Mouse (Mus musculus) intestine, postnatal 0 days (tissue): ENCODE data around the gene Scn9a. TPM values are rescaled to one million over a fixed set of nuclear protein-coding genes. Genes with fewer than 3 reads are reported as not detected.
A peak's percentile ranks its signal among the peaks of the same experiment; 100 is the strongest.

ENCODE experiments used
- ATAC-seq: fragments of 200-750 bp; cut with Nextera tagmentation; 2 replicates; pipeline ENCODE4 v1.8.0; 2017; ENCODE audit warnings: mild to moderate bottlenecking, moderate TSS enrichment, moderate library complexity
- H3K27ac ChIP-seq: fragments of 300-500 bp; sonication (generic); 2 replicates; pipeline ENCODE4 v1.5.1; 2014; ENCODE audit warnings: mild to moderate bottlenecking, low read depth, low read length, moderate library complexity
- H3K27me3 ChIP-seq: fragments of 300-500 bp; sonication (generic); replicated peaks from 2 replicates; pipeline ENCODE4 v1.6.1; 2014; ENCODE audit warnings: low read length, mixed read lengths; ENCODE audit not compliant: control insufficient read depth, insufficient read depth
- H3K36me3 ChIP-seq: fragments of 300-500 bp; sonication (generic); 2 replicates; pipeline ENCODE4 v1.6.1; 2014; ENCODE audit warnings: mild to moderate bottlenecking, moderate library complexity; ENCODE audit not compliant: control insufficient read depth, insufficient read depth
- H3K4me1 ChIP-seq: fragments of 300-500 bp; sonication (generic); replicated peaks from 2 replicates; pipeline ENCODE4 v1.6.1; 2014; ENCODE audit warnings: antibody characterized with exemption, low read length, mixed read lengths; ENCODE audit not compliant: control insufficient read depth, insufficient read depth
- H3K4me2 ChIP-seq: fragments of 300-500 bp; sonication (generic); replicated peaks from 2 replicates; pipeline ENCODE4 v1.6.1; 2014; ENCODE audit warnings: low read depth, mild to moderate bottlenecking, moderate library complexity
- H3K4me3 ChIP-seq: fragments of 300-500 bp; sonication (generic); 2 replicates; pipeline ENCODE4 v1.5.1; 2014; ENCODE audit warnings: low read depth, low read length
- H3K9ac ChIP-seq: fragments of 300-500 bp; sonication (generic); 2 replicates; pipeline ENCODE4 v1.6.1; 2014; ENCODE audit warnings: mild to moderate bottlenecking, low read depth, low read length
- H3K9me3 ChIP-seq: fragments of 300-500 bp; sonication (generic); 2 replicates; pipeline ENCODE4 v1.6.1; 2016; ENCODE audit warnings: mixed run types; ENCODE audit not compliant: control insufficient read depth
- CTCF ChIP-seq: sonication (generic); IDR thresholded peaks from 2 replicates; pipeline ENCODE4 v1.5.1; 2016; ENCODE audit warnings: low read depth, mild to moderate bottlenecking, control low read depth, antibody characterized with exemption, moderate library complexity
- WGBS: fragments of 180-500 bp; shearing (Covaris S2); extraction: QIAGEN DNeasy Blood & Tissue Kit; methylation state at CpG from one replicate; pipeline ENCODE4 v1.1.7; 2014; 5-methylcytosine and 5-hydroxymethylcytosine counted together
- polyA plus RNA-seq: library from polyadenylated mRNA; unstranded; fragments of >200 nt; fragmentation: Nextera tagmentation; extraction: Ambion mirVana; gene quantifications from 2 replicates; pipeline ENCODE4 v1.2.1, GENCODE M21; 2015

Scn9a gene
- polyA plus RNA-seq, 1 experiment from 2014 or later, result 0.70 TPM

DNA sequence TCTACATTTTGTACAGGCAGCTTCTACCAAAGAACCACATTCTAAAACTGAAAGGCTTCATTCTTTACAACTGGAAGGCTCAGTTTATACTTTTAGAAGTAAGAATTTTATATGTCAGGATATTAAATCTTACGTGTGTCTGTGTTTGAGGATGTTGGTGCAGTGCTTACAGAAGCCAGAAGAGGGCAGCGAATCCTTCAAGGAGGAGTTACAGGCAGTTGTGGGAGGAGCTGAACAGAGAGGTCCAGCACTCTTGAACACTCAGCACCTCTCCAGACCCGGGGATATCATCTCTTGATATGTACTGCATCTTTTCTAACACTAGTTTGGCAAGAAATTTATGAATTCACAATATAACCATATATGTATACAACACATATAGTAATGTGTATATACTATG, 114.8 kb downstream of the Scn9a start:
- WGBS, result 69% methylated on average over 3 of the region's 3 CpGs

DNA sequence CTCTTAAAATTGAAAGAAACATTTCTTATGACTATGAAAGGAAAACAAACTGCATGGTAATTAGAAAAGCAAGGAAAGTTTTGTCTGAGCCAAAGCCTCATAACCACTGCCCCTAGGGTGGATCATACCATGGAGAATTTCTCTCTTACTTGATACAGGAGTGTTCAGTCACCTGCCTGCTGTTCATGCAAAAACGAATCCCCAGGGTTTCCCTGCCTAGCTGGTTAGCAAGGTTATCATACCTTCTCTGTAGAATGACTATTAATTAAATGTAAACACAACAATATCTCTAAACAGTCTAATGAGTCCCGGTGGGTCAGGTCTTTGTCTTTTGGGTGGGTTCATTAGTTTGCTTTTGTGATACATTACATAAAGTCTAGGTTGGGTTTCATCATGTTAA, 123.3 kb downstream of the Scn9a start:
- no peak for ATAC-seq
- no peak for TF ChIP-seq CTCF
- WGBS, result 59% methylated on average over 2 of the region's 2 CpGs

More for the DNA sequence above, 114.8 kb downstream of the Scn9a start:
- Histone ChIP-seq H3K36me3 (no peaks in the 10 kb centered on the region), H3K4me2 (no peak overlapping the region), H3K9me3 (no peaks in the 10 kb centered on the region), H3K4me1 (no peaks in the 10 kb centered on the region), H3K27me3 (no peaks in the 10 kb centered on the region), H3K4me3 (no peak overlapping the region), H3K9ac (no peak overlapping the region), H3K27ac (no peak overlapping the region)
- ATAC-seq, result no peak
- TF ChIP-seq CTCF, result 0 out of 2 replicates have a peak, but pooled peaks have one; percentile 15

DNA sequence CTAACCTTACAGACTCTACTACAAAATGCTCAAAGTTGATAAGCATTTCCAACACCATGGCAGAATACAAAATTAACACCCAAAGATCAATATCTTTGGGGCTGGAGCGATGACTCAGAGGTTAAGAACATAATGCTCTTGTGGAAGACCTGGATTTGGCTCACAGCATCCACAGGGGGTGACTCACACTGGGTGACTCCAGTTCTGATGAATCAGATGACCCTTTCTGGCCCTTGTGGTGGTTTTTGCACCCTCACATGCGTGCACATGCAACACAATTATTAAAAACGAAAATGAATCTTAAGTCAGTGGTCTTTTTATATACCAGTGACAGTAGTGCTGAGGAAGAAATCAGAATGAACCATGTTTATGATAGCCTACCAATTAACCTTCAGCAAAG, 126.7 kb downstream of the Scn9a start:
- no peak for ATAC-seq
- H3K36me3 ChIP-seq, result no peaks in the 10 kb centered on the region
- no peak overlapping the region for H3K27ac ChIP-seq
- WGBS, result 67% methylated on average over 3 of the region's 3 CpGs
- no peak overlapping the region for H3K4me3 ChIP-seq
- H3K4me2 ChIP-seq, result no peak overlapping the region
- TF ChIP-seq CTCF, result no peak
- H3K9ac ChIP-seq, result no peak overlapping the region
- no peaks in the 10 kb centered on the region for H3K4me1 ChIP-seq
- no peaks in the 10 kb centered on the region for H3K27me3 ChIP-seq
- no peaks in the 10 kb centered on the region for H3K9me3 ChIP-seq

More for the DNA sequence above, 123.3 kb downstream of the Scn9a start:
- H3K27me3 ChIP-seq, result no peaks in the 10 kb centered on the region
- H3K4me1 ChIP-seq, result no peaks in the 10 kb centered on the region
- no peak overlapping the region for H3K27ac ChIP-seq
- H3K4me3 ChIP-seq, result no peak overlapping the region
- no peaks in the 10 kb centered on the region for H3K9me3 ChIP-seq
- H3K9ac ChIP-seq, result no peak overlapping the region
- no peak overlapping the region for H3K4me2 ChIP-seq
- no peaks in the 10 kb centered on the region for H3K36me3 ChIP-seq

DNA sequence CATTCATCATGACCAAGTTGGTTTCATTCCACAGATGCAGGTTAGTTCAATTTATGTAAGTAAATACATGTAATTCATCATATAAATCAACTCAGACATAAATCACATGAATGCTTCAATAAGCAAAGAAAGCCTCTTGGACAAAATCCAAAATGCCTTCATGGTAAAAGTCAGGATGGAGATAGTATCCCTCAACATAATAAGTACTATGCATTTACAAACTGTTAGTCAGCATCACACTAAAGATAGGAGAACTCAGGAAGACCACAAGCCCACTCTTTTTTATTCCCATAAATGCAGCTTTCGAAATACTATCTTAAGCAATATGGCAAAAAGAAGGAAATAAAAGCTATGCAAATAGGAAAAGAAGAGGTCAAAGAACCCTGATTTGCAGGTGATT, 127.1 kb downstream of the Scn9a start:
- no peak overlapping the region for H3K9ac ChIP-seq
- no peaks in the 10 kb centered on the region for H3K9me3 ChIP-seq
- no peak for TF ChIP-seq CTCF
- no peak overlapping the region for H3K4me2 ChIP-seq
- no peaks in the 10 kb centered on the region for H3K36me3 ChIP-seq
- H3K27ac ChIP-seq, result no peak overlapping the region
- no peaks in the 10 kb centered on the region for H3K27me3 ChIP-seq
- WGBS, result 82% methylated on average over 1 of the region's 1 CpGs
- H3K4me3 ChIP-seq, result no peak overlapping the region
- no peak for ATAC-seq
- no peaks in the 10 kb centered on the region for H3K4me1 ChIP-seq

DNA sequence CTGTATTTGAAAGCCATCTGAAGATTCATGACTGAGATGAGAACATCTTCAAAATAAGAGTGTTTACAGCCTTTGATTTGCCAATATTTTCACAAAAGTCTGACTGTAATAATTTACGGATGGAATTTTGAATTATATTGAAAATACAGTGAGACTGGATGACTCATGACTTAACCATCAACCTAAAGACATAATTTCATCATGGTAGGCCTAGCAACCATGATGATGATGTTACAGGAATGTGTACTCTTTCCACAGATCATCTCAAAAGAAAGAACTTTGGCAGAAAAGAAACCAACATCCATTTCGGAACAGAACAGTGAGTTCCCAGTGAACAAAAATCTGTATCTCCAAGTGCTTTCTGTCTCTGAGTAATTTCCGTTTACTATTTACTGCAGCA, 132.6 kb downstream of the Scn9a start:
- Histone ChIP-seq H3K4me2 (no peak overlapping the region), H3K9ac (no peak overlapping the region), H3K27ac (no peak overlapping the region), H3K9me3 (no peaks in the 10 kb centered on the region), H3K27me3 (no peaks in the 10 kb centered on the region), H3K4me3 (no peak overlapping the region), H3K4me1 (no peaks in the 10 kb centered on the region), H3K36me3 (no peaks in the 10 kb centered on the region)
- no peak for TF ChIP-seq CTCF
- WGBS, result 79% methylated on average over 3 of the region's 3 CpGs
- no peak for ATAC-seq

DNA sequence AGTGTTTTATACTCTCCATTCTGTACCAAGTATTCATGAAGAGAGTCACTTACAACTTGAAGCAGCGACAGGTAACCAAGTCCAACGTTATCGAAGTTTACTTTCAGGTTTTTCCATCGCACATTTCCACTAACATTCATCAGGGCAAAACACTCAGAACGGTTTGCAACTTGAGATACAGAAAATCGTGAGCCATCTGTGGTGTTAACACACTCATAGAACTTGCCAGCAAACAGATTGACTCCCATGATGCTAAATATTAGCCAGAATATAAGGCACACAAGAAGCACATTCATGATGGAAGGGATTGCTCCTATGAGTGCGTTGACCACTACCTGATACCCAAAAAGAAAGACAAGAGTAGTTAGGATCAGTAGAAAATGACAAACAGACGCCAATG, 140.2 kb downstream of the Scn9a start:
- Histone ChIP-seq H3K27ac (no peak overlapping the region), H3K9ac (no peak overlapping the region), H3K27me3 (no peaks in the 10 kb centered on the region), H3K4me3 (no peak overlapping the region), H3K4me2 (no peak overlapping the region), H3K36me3 (no peaks in the 10 kb centered on the region), H3K4me1 (no peaks in the 10 kb centered on the region), H3K9me3 (no peaks in the 10 kb centered on the region)
- 82% methylated on average over 8 of the region's 8 CpGs for whole genome bisulfite sequencing
- TF ChIP-seq CTCF, result no peak
- ATAC-seq, result no peak

DNA sequence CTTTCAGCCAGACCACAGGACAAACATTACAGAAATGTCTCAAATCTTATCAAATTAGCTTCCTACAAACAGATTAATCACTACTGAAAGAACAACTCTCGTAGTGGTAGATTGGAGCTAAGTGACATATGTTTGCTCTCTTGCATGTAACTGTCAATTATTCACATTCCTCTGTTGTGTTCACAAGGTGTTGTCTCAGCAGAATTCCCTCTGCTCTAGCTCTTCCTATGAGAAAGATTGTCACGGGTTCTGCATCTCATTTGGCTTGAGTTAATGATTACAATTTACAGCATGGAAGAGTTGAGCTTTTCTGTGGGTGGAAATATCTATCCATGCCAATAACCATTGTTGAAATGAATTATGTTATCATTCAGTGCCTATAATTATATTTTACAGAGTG, 156.4 kb downstream of the Scn9a start:
- no peak for ATAC-seq
- Histone ChIP-seq H3K4me1 (no peaks in the 10 kb centered on the region), H3K36me3 (no peaks in the 10 kb centered on the region), H3K27me3 (no peaks in the 10 kb centered on the region), H3K9me3 (no peaks in the 10 kb centered on the region), H3K4me3 (no peak overlapping the region), H3K27ac (no peak overlapping the region), H3K4me2 (no peak overlapping the region), H3K9ac (no peak overlapping the region)
- TF ChIP-seq CTCF, result no peak
- WGBS, result 26% methylated on average over 2 of the region's 2 CpGs
